Mouse (Mus musculus): ENCODE measurements around the gene Psmb6. TPM values are rescaled to one million over a fixed set of nuclear protein-coding genes. Genes with fewer than 3 reads are reported as not detected.

The Psmb6 gene
- polyA plus RNA-seq, 1 experiment = 389 TPM

DNA sequence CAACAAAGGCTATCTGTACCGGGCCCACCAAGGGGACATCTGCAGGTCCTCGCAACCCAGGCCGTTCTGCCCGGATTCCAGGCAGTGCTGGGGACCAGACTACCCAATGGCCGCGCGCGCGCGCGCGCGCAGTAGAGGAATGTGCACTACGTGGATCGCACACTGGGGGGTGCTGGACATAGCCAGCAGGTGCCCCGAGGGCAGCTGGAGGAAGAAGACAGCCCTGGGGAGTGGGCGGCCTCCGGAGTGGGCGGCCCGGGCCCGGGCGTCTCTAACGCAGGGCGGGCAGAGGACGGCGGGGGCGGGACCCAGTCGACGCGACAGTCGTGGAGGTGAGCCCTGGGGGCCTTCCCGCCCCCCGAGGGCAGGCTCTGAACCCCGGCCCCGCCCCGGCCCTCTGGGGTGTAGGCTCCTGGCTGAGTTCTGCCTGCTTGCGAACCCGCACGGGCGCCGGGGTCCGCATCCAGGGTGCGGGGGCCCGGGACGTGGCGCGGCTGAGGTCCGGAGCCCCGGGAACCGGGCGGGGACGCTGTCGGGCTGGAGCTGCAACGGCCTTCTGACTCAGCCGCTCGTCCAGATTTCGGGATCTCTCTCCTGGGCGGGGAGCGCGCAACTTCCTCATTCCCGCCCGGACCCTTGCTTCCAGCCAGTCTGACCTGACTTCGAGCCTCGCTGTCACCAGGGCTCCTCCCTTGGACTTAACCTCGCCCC, 14.9 kb downstream of the Psmb6 start, which contains the start of gene Pld2:
TSS of gene Pld2 (plus strand) at position 188 of the 711 bp plus-strand sequence.
- TF ChIP-seq POLR2A (IDR thresholded peaks at IDR 0.05; ENCODE audit: control insufficient read depth, low read depth, low read length) (no peak), CTCF (IDR thresholded peaks at IDR 0.05; ENCODE audit: control insufficient read depth, insufficient read depth, insufficient replicate concordance, low read depth, low read length) (peak; percentile 37; the same call in 1 of the 2 replicates)
- Histone ChIP-seq H3K4me1 (ENCODE audit: control insufficient read depth, insufficient read depth, low read length) (peaks cover 6% of the 10 kb centered on the region), H3K27me3 (ENCODE audit: control insufficient read depth, insufficient read depth, low read length) (no peaks in the 10 kb centered on the region), H3K27ac (ENCODE audit: control insufficient read depth, insufficient read depth, low read depth, low read length) (no peak within 1 kb of the TSS), H3K36me3 (ENCODE audit: control insufficient read depth, insufficient read depth, low read length) (no peaks in the 10 kb centered on the region), H3K4me3 (ENCODE audit: control insufficient read depth, low read depth, low read length) (peak within 1 kb of the TSS; percentile 71)

DNA sequence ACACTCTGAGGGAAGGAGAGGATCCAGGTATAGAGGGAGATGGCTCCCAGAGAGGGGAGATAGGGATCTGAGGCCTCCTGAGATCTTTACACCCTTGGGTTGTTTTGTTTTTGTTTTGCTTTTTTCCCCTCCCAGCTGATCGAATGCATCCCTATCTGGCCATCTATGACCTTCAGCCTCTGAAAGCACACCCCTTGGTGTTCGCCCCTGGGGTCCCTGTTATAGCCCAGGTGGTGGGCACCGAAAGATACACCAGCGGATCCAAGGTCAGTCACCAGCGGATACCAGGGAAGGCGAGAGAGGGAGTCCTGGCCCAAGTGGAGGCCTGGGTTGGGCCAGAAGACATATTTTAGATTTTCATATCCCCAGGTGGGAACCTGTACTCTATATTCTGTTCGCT, 15.8 kb downstream of the Psmb6 start:
- TF ChIP-seq POLR2A (IDR thresholded peaks at IDR 0.05; ENCODE audit: control insufficient read depth, low read depth, low read length) (no peak), CTCF (IDR thresholded peaks at IDR 0.05; ENCODE audit: control insufficient read depth, insufficient read depth, insufficient replicate concordance, low read depth, low read length) (no peak)
- H3K27ac ChIP-seq (ENCODE audit: control insufficient read depth, insufficient read depth, low read depth, low read length) = no peak overlapping the region
- peaks cover 6% of the 10 kb centered on the region for H3K4me1 ChIP-seq (ENCODE audit: control insufficient read depth, insufficient read depth, low read length)
- no peak overlapping the region for H3K4me3 ChIP-seq (ENCODE audit: control insufficient read depth, low read depth, low read length)
- H3K36me3 ChIP-seq (ENCODE audit: control insufficient read depth, insufficient read depth, low read length) = no peaks in the 10 kb centered on the region
- no peaks in the 10 kb centered on the region for H3K27me3 ChIP-seq (ENCODE audit: control insufficient read depth, insufficient read depth, low read length)

GRCm38 (mm10) chr11:70541415-70541814, 16.2 kb downstream of the Psmb6 start:
- Histone ChIP-seq H3K36me3 (ENCODE audit: control insufficient read depth, insufficient read depth, low read length) (no peaks in the 10 kb centered on the region), H3K4me3 (ENCODE audit: control insufficient read depth, low read depth, low read length) (no peak overlapping the region), H3K27me3 (ENCODE audit: control insufficient read depth, insufficient read depth, low read length) (no peaks in the 10 kb centered on the region), H3K4me1 (ENCODE audit: control insufficient read depth, insufficient read depth, low read length) (peaks cover 6% of the 10 kb centered on the region), H3K27ac (ENCODE audit: control insufficient read depth, insufficient read depth, low read depth, low read length) (no peak overlapping the region)
- TF ChIP-seq POLR2A (IDR thresholded peaks at IDR 0.05; ENCODE audit: control insufficient read depth, low read depth, low read length) (no peak), CTCF (IDR thresholded peaks at IDR 0.05; ENCODE audit: control insufficient read depth, insufficient read depth, insufficient replicate concordance, low read depth, low read length) (no peak)

DNA sequence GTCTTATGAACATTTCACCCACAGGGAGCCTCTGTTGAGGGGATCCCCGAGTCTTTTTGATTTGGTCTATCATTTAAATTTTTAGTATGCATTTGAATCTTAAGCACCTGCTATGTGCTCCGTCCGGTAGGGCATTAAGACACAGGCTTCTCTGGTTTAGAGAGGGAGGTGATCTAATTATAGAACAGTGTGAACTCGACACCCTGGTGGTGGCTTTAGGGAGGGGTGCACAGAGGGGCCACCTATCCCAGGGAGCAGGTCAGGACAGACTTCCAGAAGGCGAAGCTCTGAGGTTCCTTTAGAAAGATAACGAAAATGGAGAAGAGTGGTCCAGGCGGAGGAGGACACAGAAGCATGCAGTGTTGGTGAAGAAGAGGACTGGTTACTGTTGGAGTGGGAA, 19.3 kb downstream of the Psmb6 start:
- H3K27me3 ChIP-seq (ENCODE audit: control insufficient read depth, insufficient read depth, low read length) = no peaks in the 10 kb centered on the region
- H3K4me3 ChIP-seq (ENCODE audit: control insufficient read depth, low read depth, low read length) = no peak overlapping the region
- no peaks in the 10 kb centered on the region for H3K36me3 ChIP-seq (ENCODE audit: control insufficient read depth, insufficient read depth, low read length)
- no peak for TF ChIP-seq CTCF (IDR thresholded peaks at IDR 0.05; ENCODE audit: control insufficient read depth, insufficient read depth, insufficient replicate concordance, low read depth, low read length)
- TF ChIP-seq POLR2A (IDR thresholded peaks at IDR 0.05; ENCODE audit: control insufficient read depth, low read depth, low read length) = no peak
- H3K27ac ChIP-seq (ENCODE audit: control insufficient read depth, insufficient read depth, low read depth, low read length) = no peak overlapping the region
- H3K4me1 ChIP-seq (ENCODE audit: control insufficient read depth, insufficient read depth, low read length) = peaks cover 6% of the 10 kb centered on the region

GRCm38 (mm10) chr11:70551526-70551925, 26.4 kb downstream of the Psmb6 start:
- Histone ChIP-seq H3K27ac (ENCODE audit: control insufficient read depth, insufficient read depth, low read depth, low read length) (no peak overlapping the region), H3K27me3 (ENCODE audit: control insufficient read depth, insufficient read depth, low read length) (no peaks in the 10 kb centered on the region), H3K4me3 (ENCODE audit: control insufficient read depth, low read depth, low read length) (no peak overlapping the region), H3K4me1 (ENCODE audit: control insufficient read depth, insufficient read depth, low read length) (no peaks in the 10 kb centered on the region), H3K36me3 (ENCODE audit: control insufficient read depth, insufficient read depth, low read length) (no peaks in the 10 kb centered on the region)
- TF ChIP-seq POLR2A (IDR thresholded peaks at IDR 0.05; ENCODE audit: control insufficient read depth, low read depth, low read length) = no peak
- TF ChIP-seq CTCF (IDR thresholded peaks at IDR 0.05; ENCODE audit: control insufficient read depth, insufficient read depth, insufficient replicate concordance, low read depth, low read length) = no peak

- no peak overlapping the region for H3K27ac ChIP-seq (ENCODE audit: control insufficient read depth, insufficient read depth, low read depth, low read length)
Measured at GRCm38 (mm10) chr11:70553940-70554339, 28.8 kb downstream of the Psmb6 start.

DNA sequence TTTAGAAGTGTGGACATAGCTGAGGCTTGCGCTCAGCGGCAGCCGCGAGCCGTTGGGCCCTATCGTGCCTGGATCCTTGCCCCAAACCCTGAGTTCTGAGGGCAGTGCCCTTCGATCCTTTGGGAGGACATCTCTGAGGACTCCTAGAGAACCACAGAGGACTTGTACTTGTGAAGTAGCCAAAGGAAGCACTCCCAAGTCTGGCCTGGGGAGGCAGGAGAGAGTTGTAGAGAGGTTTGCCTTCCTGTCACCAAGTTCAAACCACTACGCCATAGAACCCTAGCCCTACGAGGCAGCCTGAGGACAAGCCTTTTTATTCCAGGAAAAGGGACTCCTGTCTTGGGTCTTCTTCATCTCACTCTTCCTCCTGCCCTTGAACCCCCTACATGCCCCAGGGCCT, 32.4 kb downstream of the Psmb6 start:
- H3K4me3 ChIP-seq (ENCODE audit: control insufficient read depth, low read depth, low read length) = no peak overlapping the region
- no peaks in the 10 kb centered on the region for H3K27me3 ChIP-seq (ENCODE audit: control insufficient read depth, insufficient read depth, low read length)
- H3K27ac ChIP-seq (ENCODE audit: control insufficient read depth, insufficient read depth, low read depth, low read length) = no peak overlapping the region
- H3K4me1 ChIP-seq (ENCODE audit: control insufficient read depth, insufficient read depth, low read length) = peaks cover 6% of the 10 kb centered on the region
- no peaks in the 10 kb centered on the region for H3K36me3 ChIP-seq (ENCODE audit: control insufficient read depth, insufficient read depth, low read length)
- TF ChIP-seq POLR2A (IDR thresholded peaks at IDR 0.05; ENCODE audit: control insufficient read depth, low read depth, low read length) (no peak), CTCF (IDR thresholded peaks at IDR 0.05; ENCODE audit: control insufficient read depth, insufficient read depth, insufficient replicate concordance, low read depth, low read length) (no peak)

More at GRCm38 (mm10) chr11:70553940-70554339, 28.8 kb downstream of the Psmb6 start:
- Histone ChIP-seq H3K4me1 (ENCODE audit: control insufficient read depth, insufficient read depth, low read length) (no peaks in the 10 kb centered on the region), H3K36me3 (ENCODE audit: control insufficient read depth, insufficient read depth, low read length) (no peaks in the 10 kb centered on the region), H3K27me3 (ENCODE audit: control insufficient read depth, insufficient read depth, low read length) (no peaks in the 10 kb centered on the region), H3K4me3 (ENCODE audit: control insufficient read depth, low read depth, low read length) (no peak overlapping the region)
- TF ChIP-seq POLR2A (IDR thresholded peaks at IDR 0.05; ENCODE audit: control insufficient read depth, low read depth, low read length) = no peak
- TF ChIP-seq CTCF (IDR thresholded peaks at IDR 0.05; ENCODE audit: control insufficient read depth, insufficient read depth, insufficient replicate concordance, low read depth, low read length) = no peak

Data from testis, adult 2 months (tissue).